Mouse (Mus musculus) thymus, adult 2 months (tissue): ENCODE data around the gene Myo18a.

Experiments used
- CTCF ChIP-seq: fragments of 200-500 bp; IDR thresholded peaks from 2 replicates; pipeline ENCODE4 v1.5.1; 2012; ENCODE audit warnings: mild to moderate bottlenecking, control low read depth, low read length, moderate library complexity, borderline replicate concordance; ENCODE audit not compliant: control insufficient read depth, poor library complexity, insufficient read depth; ENCODE audit errors: extremely low read depth
- POLR2A ChIP-seq: fragments of 200-500 bp; IDR thresholded peaks from 2 replicates; pipeline ENCODE4 v1.6.1; 2012; ENCODE audit warnings: mild to moderate bottlenecking, low read length, control low read depth, moderate library complexity; ENCODE audit not compliant: control insufficient read depth, poor library complexity, insufficient read depth; ENCODE audit errors: extremely low read depth

- no peak for TF ChIP-seq CTCF
- TF ChIP-seq POLR2A: no peak
Measured at GRCm38 (mm10) chr11:77828163-77828562, 65.1 kb downstream of the Myo18a start.
